Mouse (Mus musculus): ENCODE measurements around the gene Timm10b.

Timm10b gene

GRCm38 (mm10) chr7:105650639-105651435 lies 11.0 kb downstream of the Timm10b start, which contains the start of gene Dnhd1:
Gene Dnhd1, plus strand, starts transcription at chr7:105650827.
- H3K27me3 ChIP-seq (ENCODE audit: insufficient read depth, low read length), result no peaks in the 10 kb centered on the region; the same call in 1 of the 2 replicates
- peaks cover 20% of the 10 kb centered on the region for H3K4me1 ChIP-seq (replicated peaks; ENCODE audit: low read depth, low read length)
- no peaks in the 10 kb centered on the region for H3K36me3 ChIP-seq (ENCODE audit: insufficient read depth, low read length)
- H3K9me3 ChIP-seq (ENCODE audit: low read length), result no peaks in the 10 kb centered on the region
- TF ChIP-seq POU5F1 (IDR thresholded peaks at IDR 0.05; ENCODE audit: borderline replicate concordance, low read length), result no peak
- TF ChIP-seq CTCF (conservative IDR thresholded peaks at IDR 0.05; ENCODE audit: low read length), result peak; percentile 29; the same call in 1 of the 2 replicates
- peak within 1 kb of the TSS; percentile 72 for H3K4me3 ChIP-seq (replicated peaks; ENCODE audit: low read length)

- peaks cover 18% of the 10 kb centered on the region for H3K27me3 ChIP-seq (ENCODE audit: insufficient read depth, low read length)
- H3K4me1 ChIP-seq (replicated peaks; ENCODE audit: low read depth, low read length), result peaks cover 11% of the 10 kb centered on the region
- H3K9me3 ChIP-seq (ENCODE audit: low read length), result no peaks in the 10 kb centered on the region
- H3K4me3 ChIP-seq (replicated peaks; ENCODE audit: low read length), result peak overlapping the region; percentile 43
- no peaks in the 10 kb centered on the region for H3K36me3 ChIP-seq (ENCODE audit: insufficient read depth, low read length)
- TF ChIP-seq CTCF (conservative IDR thresholded peaks at IDR 0.05; ENCODE audit: low read length), result no peak
- TF ChIP-seq POU5F1 (IDR thresholded peaks at IDR 0.05; ENCODE audit: borderline replicate concordance, low read length), result no peak
- no peak for TF ChIP-seq NANOG (IDR thresholded peaks at IDR 0.05; ENCODE audit: borderline replicate concordance, low read length)
These were observed 45.8 kb downstream of the Timm10b start for GRCm38 (mm10) chr7:105685541-105686197.

- H3K9me3 ChIP-seq (ENCODE audit: low read length), result no peaks in the 10 kb centered on the region
- TF ChIP-seq CTCF (conservative IDR thresholded peaks at IDR 0.05; ENCODE audit: low read length) (no peak), POU5F1 (IDR thresholded peaks at IDR 0.05; ENCODE audit: borderline replicate concordance, low read length) (no peak), NANOG (IDR thresholded peaks at IDR 0.05; ENCODE audit: borderline replicate concordance, low read length) (no peak)
- H3K36me3 ChIP-seq (ENCODE audit: insufficient read depth, low read length), result no peaks in the 10 kb centered on the region
- H3K27me3 ChIP-seq (ENCODE audit: insufficient read depth, low read length), result peaks cover 16% of the 10 kb centered on the region
- peaks cover 5% of the 10 kb centered on the region for H3K4me1 ChIP-seq (replicated peaks; ENCODE audit: low read depth, low read length)
- no peak overlapping the region for H3K4me3 ChIP-seq (replicated peaks; ENCODE audit: low read length)
These were observed 51.0 kb downstream of the Timm10b start for GRCm38 (mm10) chr7:105690875-105691274.

Data from E14TG2a.4 (cell line).